Mouse (Mus musculus) liver, embryonic 13.5 days (tissue): ENCODE data around the gene Tbx3. TPM values are rescaled to one million over a fixed set of nuclear protein-coding genes. Genes with fewer than 3 reads are reported as not detected.
A peak's percentile ranks its signal among the peaks of the same experiment; 100 is the strongest.

Source experiments
- ATAC-seq: fragments of 200-750 bp; cut with Nextera tagmentation; 2 replicates; pipeline ENCODE4 v1.8.0; 2017; ENCODE audit warnings: low read depth, mild to moderate bottlenecking, moderate number of reproducible peaks, moderate library complexity
- DNase-seq: peaks from one replicate; pipeline ENCODE4 v3.0.0; 2022
- H3K27ac ChIP-seq: fragments of 300-500 bp; sonication (generic); 2 replicates; pipeline ENCODE4 v1.5.1; 2015; ENCODE audit warnings: moderate library complexity, mild to moderate bottlenecking, inconsistent platforms
- H3K27me3 ChIP-seq: fragments of 300-500 bp; sonication (generic); 2 replicates; pipeline ENCODE4 v1.6.1; 2015; ENCODE audit warnings: mild to moderate bottlenecking, inconsistent platforms
- H3K36me3 ChIP-seq: fragments of 300-500 bp; sonication (generic); 2 replicates; pipeline ENCODE4 v1.6.1; 2015; ENCODE audit warnings: mild to moderate bottlenecking, inconsistent platforms
- H3K4me1 ChIP-seq: fragments of 300-500 bp; sonication (generic); replicated peaks from 2 replicates; pipeline ENCODE4 v1.6.1; 2015; ENCODE audit warnings: inconsistent platforms
- H3K4me2 ChIP-seq: fragments of 300-500 bp; sonication (generic); 2 replicates; pipeline ENCODE4 v1.6.1; 2015; ENCODE audit warnings: inconsistent platforms, mild to moderate bottlenecking, moderate library complexity
- H3K4me3 ChIP-seq: fragments of 300-500 bp; sonication (generic); replicated peaks from 2 replicates; pipeline ENCODE4 v1.5.1; 2015; ENCODE audit warnings: mild to moderate bottlenecking, inconsistent platforms
- H3K9ac ChIP-seq: fragments of 300-500 bp; sonication (generic); 2 replicates; pipeline ENCODE4 v1.6.1; 2015; ENCODE audit warnings: mild to moderate bottlenecking, inconsistent platforms
- H3K9me3 ChIP-seq: fragments of 300-500 bp; sonication (generic); replicated peaks from 2 replicates; pipeline ENCODE4 v1.6.1; 2016; ENCODE audit warnings: inconsistent platforms
- WGBS: fragments of 180-500 bp; shearing (Covaris S2); methylation state at CpG from one replicate; pipeline ENCODE4 v1.1.7; 2015; ENCODE audit not compliant: insufficient replicate concordance; 5-methylcytosine and 5-hydroxymethylcytosine counted together
- polyA plus RNA-seq: library from polyadenylated mRNA; unstranded; fragments of >200 nt; fragmentation: Nextera tagmentation; extraction: Ambion mirVana; gene quantifications from 2 replicates; pipeline ENCODE4 v1.2.1, GENCODE M21; 2015

Gene Tbx3
- polyA plus RNA-seq, 1 experiment from 2014 or later = 4.1 TPM

GRCm38 (mm10) chr5:119680329-119681010, 10.0 kb downstream of the Tbx3 start:
- Histone ChIP-seq H3K27ac (no peak overlapping the region), H3K9ac (no peak overlapping the region)
- WGBS = 11% methylated on average over 61 of the region's 62 CpGs

GRCm38 (mm10) chr5:119681011-119681832, 10.8 kb downstream of the Tbx3 start:
- H3K4me2 ChIP-seq = peak overlapping the region; percentile 40; the same call in 1 of the 2 replicates
- H3K36me3 ChIP-seq = 0 out of 2 replicates have a peak, but pooled peaks cover 2% of the 10 kb centered on the region
- no peaks in the 10 kb centered on the region for H3K9me3 ChIP-seq
- no peaks in the 10 kb centered on the region; the same call in 1 of the 2 replicates for H3K4me1 ChIP-seq
- H3K4me3 ChIP-seq = no peak overlapping the region
- WGBS = 15% methylated on average over 8 of the region's 8 CpGs
- ATAC-seq (no peak), DNase-seq (no peak)
- H3K27ac ChIP-seq = no peak overlapping the region
- H3K27me3 ChIP-seq = peaks cover 87% of the 10 kb centered on the region
- no peak overlapping the region for H3K9ac ChIP-seq

More at GRCm38 (mm10) chr5:119680329-119681010, 10.0 kb downstream of the Tbx3 start:
- Histone ChIP-seq H3K36me3 (0 out of 2 replicates have a peak, but pooled peaks cover 2% of the 10 kb centered on the region), H3K4me3 (0 out of 2 replicates have a peak overlapping the region, but pooled peaks have one; percentile 5), H3K4me1 (no peaks in the 10 kb centered on the region; the same call in 1 of the 2 replicates), H3K27me3 (peaks cover 87% of the 10 kb centered on the region), H3K4me2 (peak overlapping the region; percentile 40), H3K9me3 (no peaks in the 10 kb centered on the region)
- ATAC-seq (no peak), DNase-seq (no peak)

GRCm38 (mm10) chr5:119681833-119682210, 11.4 kb downstream of the Tbx3 start:
- DNase-seq (no peak), ATAC-seq (no peak)
- Histone ChIP-seq H3K27me3 (peaks cover 89% of the 10 kb centered on the region), H3K9me3 (no peaks in the 10 kb centered on the region), H3K4me1 (no peaks in the 10 kb centered on the region; the same call in 1 of the 2 replicates), H3K4me3 (no peak overlapping the region), H3K36me3 (0 out of 2 replicates have a peak, but pooled peaks cover 2% of the 10 kb centered on the region), H3K4me2 (no peak overlapping the region), H3K9ac (no peak overlapping the region), H3K27ac (no peak overlapping the region)
- WGBS = 39% methylated on average over 4 of the region's 4 CpGs

- DNase-seq = no peak
- 19% methylated on average over 40 of the region's 40 CpGs for WGBS
- Histone ChIP-seq H3K4me2 (peak overlapping the region; percentile 12; the same call in 1 of the 2 replicates), H3K27ac (peak overlapping the region; percentile 39; the same call in 1 of the 2 replicates), H3K27me3 (peaks cover 95% of the 10 kb centered on the region), H3K36me3 (0 out of 2 replicates have a peak, but pooled peaks cover 2% of the 10 kb centered on the region), H3K4me3 (no peak overlapping the region), H3K9ac (no peak overlapping the region), H3K9me3 (no peaks in the 10 kb centered on the region), H3K4me1 (no peaks in the 10 kb centered on the region; the same call in 1 of the 2 replicates)
- ATAC-seq = 0 out of 2 replicates have a peak, but pooled peaks have one; percentile 25
Measured at GRCm38 (mm10) chr5:119682646-119683515, 12.4 kb downstream of the Tbx3 start.

GRCm38 (mm10) chr5:119683861-119684260, 13.4 kb downstream of the Tbx3 start:
- WGBS = 19% methylated on average over 5 of the region's 5 CpGs
- H3K9ac ChIP-seq = no peak overlapping the region
- 0 out of 2 replicates have a peak, but pooled peaks cover 2% of the 10 kb centered on the region for H3K36me3 ChIP-seq
- H3K4me3 ChIP-seq = no peak overlapping the region
- ATAC-seq = no peak
- H3K27me3 ChIP-seq = peaks cover 95% of the 10 kb centered on the region
- H3K4me1 ChIP-seq = no peaks in the 10 kb centered on the region; the same call in 1 of the 2 replicates
- DNase-seq = no peak
- H3K4me2 ChIP-seq = no peak overlapping the region
- H3K27ac ChIP-seq = no peak overlapping the region
- H3K9me3 ChIP-seq = no peaks in the 10 kb centered on the region

DNA sequence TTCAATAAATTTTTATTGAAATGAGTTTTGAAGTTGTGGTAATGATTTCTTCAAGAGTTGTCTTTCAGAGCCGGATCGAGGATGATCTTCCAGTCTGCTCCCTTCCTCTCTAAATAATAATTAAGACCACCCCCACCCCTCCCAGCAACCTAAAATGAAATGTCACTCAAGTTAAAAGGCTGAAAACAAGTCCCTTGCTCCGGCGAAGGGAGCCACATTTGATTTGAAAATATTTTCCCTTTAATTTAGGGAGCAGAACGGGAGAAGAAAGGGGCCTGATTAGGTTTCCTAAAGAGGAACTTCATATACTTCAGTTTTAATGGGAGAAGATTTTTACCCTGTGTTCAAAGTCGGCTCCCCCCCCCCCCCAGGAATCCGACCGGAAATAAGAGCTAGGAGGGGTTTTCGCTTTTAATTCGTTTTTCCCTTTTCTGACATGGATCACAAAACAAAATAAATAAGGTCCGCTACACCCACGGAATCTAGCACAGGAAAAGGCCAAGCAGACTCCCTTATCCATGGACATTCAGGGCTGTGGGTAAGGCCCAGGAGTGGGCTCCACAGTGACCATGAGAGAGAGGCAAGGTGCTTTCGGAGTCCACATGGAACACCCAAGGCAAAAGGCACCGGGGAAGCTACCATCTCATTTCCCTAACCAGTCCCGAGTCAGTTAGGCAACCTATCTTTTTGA, 14.4 kb downstream of the Tbx3 start:
- ATAC-seq = no peak
- 0 out of 2 replicates have a peak, but pooled peaks cover 2% of the 10 kb centered on the region for H3K36me3 ChIP-seq

GRCm38 (mm10) chr5:119685446-119686198, 15.2 kb downstream of the Tbx3 start:
- Histone ChIP-seq H3K27ac (peak overlapping the region; percentile 29), H3K4me2 (peak overlapping the region; percentile 53), H3K4me3 (peak overlapping the region; percentile 22), H3K36me3 (0 out of 2 replicates have a peak, but pooled peaks cover 2% of the 10 kb centered on the region), H3K9me3 (no peaks in the 10 kb centered on the region), H3K9ac (peak overlapping the region; percentile 15; the same call in 1 of the 2 replicates), H3K4me1 (no peaks in the 10 kb centered on the region; the same call in 1 of the 2 replicates), H3K27me3 (peaks cover 98% of the 10 kb centered on the region)
- ATAC-seq (no peak), DNase-seq (no peak)
- whole genome bisulfite sequencing = 3% methylated on average over 22 of the region's 22 CpGs

More for the DNA sequence above, 14.4 kb downstream of the Tbx3 start:
- no peak for DNase-seq
- WGBS = 7% methylated on average over 15 of the region's 15 CpGs
- Histone ChIP-seq H3K27me3 (peaks cover 98% of the 10 kb centered on the region), H3K4me3 (no peak overlapping the region), H3K9me3 (no peaks in the 10 kb centered on the region), H3K4me1 (no peaks in the 10 kb centered on the region; the same call in 1 of the 2 replicates), H3K9ac (no peak overlapping the region), H3K27ac (no peak overlapping the region), H3K4me2 (peak overlapping the region; percentile 53; the same call in 1 of the 2 replicates)

GRCm38 (mm10) chr5:119686199-119686964, 15.9 kb downstream of the Tbx3 start:
- no peaks in the 10 kb centered on the region for H3K36me3 ChIP-seq
- no peak overlapping the region for H3K9ac ChIP-seq
- H3K9me3 ChIP-seq = no peaks in the 10 kb centered on the region
- no peak for DNase-seq
- 3% methylated on average over 29 of the region's 30 CpGs for WGBS
- peak overlapping the region; percentile 29; the same call in 1 of the 2 replicates for H3K27ac ChIP-seq
- peak overlapping the region; percentile 53 for H3K4me2 ChIP-seq
- ATAC-seq = no peak
- H3K4me1 ChIP-seq = no peaks in the 10 kb centered on the region; the same call in 1 of the 2 replicates
- H3K27me3 ChIP-seq = peaks cover 95% of the 10 kb centered on the region
- peak overlapping the region; percentile 22; the same call in 1 of the 2 replicates for H3K4me3 ChIP-seq
